Mouse (Mus musculus) layer of hippocampus, postnatal 25 days (tissue): ENCODE results near the gene Polr3a. TPM values are rescaled to one million over a fixed set of nuclear protein-coding genes. Genes with fewer than 3 reads are reported as not detected.
"Not testable (repeated sequence)": the region's sequence is repeated elsewhere in the genome, so short reads cannot be mapped to it uniquely, and the experiment has no call there.

ENCODE experiments used
- DNase-seq, 2 experiments: peaks; one replicate each; pipeline ENCODE4 v3.0.0; 2022; ENCODE audit warnings: mixed read lengths in 2 of 2, low spot score in 1 of 2; ENCODE audit errors: extremely low spot score in 1 of 2
- total RNA-seq, 2 experiments: library from RNA; stranded (reverse); gene quantifications; 2 replicates each; pipeline ENCODE4 v1.2.3; 2021

Gene Polr3a
- total RNA-seq, 2 experiments from 2014 or later: 32.8 to 39.6 TPM

DNA sequence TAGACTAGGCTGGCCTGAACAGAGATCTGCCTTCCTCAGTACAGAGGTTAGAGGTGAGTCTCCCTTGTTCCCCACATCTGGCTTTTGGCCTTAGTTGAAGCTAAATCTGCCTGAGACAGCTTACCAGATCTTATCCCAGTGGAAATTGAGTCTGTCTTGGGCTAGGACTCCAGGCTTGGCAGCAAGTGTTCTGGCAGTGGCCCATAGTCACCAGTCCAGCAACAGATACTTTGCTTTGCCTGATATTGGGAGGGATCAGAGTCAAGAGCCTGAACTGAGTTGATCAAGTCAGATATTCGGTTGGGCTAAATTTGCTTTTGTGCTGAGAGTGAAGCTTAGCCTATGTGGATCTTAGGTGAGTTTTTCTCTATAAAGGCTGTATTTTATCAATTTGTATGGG, 9.6 kb upstream of the Polr3a start:
- DNase-seq: no peak

DNA sequence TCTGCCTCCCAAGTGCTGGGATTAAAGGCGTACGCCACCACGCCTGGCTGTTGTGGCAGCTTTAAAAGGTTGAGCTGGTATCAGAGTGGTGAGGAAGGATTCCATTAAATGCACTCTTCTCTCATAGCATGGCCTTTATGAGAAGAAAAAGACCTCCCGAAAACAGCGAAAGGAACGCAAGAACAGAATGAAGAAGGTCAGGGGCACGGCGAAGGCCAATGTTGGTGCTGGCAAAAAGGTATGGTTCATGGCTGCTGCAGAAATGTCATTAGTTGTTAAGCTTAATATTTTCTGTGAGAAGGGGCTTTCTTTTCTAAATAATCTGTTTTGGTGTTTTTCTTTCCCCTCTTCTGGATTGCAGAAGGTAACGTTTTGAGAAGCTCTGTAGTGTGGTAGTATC, 6.4 kb upstream of the Polr3a start:
- no peak for DNase-seq

DNA sequence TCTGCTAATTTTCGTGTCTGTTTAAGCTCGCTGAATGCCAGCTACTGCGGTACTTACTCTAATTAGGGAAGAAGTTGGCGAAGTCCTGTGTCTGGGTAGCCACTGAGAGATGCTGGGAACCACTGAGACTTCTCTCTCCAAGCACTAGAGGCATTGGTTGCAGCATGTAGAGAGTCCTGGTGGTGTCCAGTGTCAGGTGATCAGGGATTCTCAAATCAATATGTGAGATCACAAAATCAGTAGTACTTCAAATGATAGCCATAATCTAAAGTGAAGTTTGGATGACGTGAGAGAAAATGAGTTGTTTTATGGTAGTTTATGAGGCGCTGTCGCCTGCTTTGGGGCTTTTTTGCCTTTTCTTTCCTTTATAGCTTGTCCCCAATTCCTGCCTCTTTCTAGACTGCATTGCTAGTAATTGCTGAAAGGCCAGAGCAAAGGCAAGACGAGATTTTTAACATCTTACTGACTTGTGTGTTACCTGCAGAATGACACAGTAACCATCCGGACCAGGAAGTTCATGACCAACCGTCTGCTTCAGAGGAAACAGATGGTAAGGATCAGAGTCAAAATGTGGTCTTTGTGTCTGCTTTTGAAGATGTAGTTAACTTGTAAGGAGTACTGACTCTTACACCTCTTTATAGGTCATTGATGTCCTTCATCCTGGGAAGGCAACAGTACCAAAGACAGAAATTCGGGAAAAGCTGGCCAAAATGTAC, 4.6 kb upstream of the Polr3a start:
- no peak for DNase-seq

DNA sequence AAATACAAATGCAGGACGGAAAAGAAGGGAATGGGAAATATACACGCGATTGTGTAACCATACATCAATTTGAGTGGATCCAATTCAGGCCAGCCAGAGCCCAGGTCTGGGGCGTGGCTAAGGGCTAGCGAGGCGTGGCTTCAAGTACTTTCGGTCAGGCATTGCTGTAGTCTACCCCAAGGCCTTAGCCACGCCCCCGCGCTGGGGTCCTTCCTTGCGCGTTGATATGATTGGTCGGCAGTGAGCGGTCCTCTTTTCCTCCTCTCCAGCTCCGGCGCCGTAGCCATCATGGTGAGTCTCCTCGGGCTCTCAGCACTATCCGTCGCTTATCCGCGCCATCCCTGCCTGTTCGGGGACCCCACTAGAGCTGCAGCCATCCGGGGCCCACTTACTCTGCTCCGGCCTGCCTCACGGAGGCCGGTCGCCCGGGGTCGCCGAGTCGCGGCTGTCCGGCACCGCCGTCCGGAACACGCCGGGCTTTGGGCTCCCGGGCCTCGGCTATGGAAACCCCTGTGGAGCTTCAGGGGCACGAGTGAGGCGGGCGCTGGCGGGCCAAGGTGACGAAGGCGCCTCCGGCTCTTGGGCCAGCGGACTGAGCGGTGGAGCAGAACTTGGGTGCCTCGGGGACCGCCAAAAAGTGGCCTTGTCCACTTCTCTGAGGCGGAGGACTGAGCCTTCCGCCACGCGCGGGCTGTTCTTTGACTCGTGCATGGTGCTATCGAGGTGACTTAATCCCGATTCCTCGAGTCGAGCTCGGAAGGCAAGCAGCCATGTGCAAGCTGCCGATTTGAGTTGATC, 3.8 kb upstream of the Polr3a start:
- peak; percentile 89 to 97 for DNase-seq

DNA sequence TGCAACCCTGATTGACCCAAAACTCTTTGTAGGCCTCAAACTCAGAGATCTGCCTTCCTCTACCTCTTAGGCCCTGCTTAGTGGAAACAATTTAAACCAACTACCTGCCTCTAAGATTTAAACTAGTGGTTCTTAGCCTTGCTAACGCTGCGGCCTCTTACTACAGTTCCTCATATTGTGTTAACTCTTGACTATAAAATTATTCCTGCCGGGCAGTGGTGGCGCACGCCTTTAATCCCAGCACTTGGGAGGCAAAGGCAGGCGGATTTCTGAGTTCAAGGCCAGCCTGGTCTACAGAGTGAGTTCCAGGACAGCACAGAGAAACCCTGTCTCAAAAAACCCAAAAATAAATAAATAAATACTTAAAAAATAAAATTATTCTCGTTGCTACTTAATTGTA, 2.9 kb upstream of the Polr3a start:
- not testable (repeated sequence) for DNase-seq

DNA sequence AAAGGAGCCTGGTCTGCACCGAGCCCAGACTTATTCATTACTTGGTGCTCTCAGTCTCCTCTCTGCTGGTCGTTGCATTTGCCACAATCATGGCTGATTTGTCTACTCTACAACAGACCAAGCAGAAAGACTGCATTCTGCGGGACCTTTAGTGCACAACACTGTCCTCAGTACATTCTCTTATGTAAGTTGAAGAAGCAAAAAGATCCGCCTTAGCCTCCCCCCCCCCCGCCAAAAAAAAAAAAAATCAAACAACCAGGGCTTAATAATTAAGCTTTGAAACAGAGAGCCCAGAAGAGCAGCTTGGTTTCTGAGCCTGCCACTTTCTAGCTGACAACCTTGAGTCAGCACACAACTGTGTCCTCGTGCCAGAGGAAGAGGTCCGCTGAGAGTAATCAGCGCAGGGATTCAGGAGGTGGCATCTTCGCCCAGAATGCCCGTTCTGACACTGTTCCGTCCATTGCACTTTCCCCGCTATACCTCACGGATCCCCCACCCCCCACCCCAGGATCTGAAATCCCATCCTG, 554 bp downstream of the Polr3a start:
- no peak for DNase-seq

GRCm38 (mm10) chr14:24468806-24469205, 18.1 kb downstream of the Polr3a start:
- DNase-seq: no peak

DNA sequence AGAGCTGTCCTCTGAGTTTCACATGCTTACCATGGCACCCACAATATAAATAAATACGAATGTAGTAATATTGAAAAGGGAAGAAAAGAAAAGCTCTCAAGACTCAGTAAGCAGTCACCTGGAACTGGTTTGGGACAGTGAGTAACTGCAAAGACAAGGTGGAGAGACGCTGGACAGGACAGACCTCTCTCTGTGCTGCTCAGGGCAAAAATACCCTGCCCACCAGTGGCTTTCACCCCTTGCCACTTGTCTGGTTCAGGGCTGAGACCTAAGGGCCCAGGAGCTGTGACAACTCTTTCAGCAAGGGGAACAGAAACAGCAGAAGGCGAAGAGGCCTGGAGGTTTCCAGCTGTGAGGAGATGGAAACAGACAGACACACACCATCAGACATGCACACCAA, 28.7 kb downstream of the Polr3a start:
- DNase-seq: no peak

- not testable (repeated sequence) for DNase-seq
These were observed 43.3 kb downstream of the Polr3a start for GRCm38 (mm10) chr14:24443529-24443928.

Other genes starting within 250 kb of the Polr3a start
- gene Dlg5, start 241.1 kb downstream of the Polr3a start, total RNA-seq: 10 to 100 TPM; 52.0 to 54.3 TPM
- gene E330034G19Rik, start 193.8 kb downstream of the Polr3a start, total RNA-seq: under 1 TPM in 1 of 2 experiments, not detected in 1; 0.63 TPM
- 100 to 1,000 TPM; 675 to 721 TPM for gene Rps24, start 67 bp upstream of the Polr3a start, total RNA-seq